Mouse (Mus musculus): ENCODE measurements around the gene Rep15.

Rep15 gene

DNA sequence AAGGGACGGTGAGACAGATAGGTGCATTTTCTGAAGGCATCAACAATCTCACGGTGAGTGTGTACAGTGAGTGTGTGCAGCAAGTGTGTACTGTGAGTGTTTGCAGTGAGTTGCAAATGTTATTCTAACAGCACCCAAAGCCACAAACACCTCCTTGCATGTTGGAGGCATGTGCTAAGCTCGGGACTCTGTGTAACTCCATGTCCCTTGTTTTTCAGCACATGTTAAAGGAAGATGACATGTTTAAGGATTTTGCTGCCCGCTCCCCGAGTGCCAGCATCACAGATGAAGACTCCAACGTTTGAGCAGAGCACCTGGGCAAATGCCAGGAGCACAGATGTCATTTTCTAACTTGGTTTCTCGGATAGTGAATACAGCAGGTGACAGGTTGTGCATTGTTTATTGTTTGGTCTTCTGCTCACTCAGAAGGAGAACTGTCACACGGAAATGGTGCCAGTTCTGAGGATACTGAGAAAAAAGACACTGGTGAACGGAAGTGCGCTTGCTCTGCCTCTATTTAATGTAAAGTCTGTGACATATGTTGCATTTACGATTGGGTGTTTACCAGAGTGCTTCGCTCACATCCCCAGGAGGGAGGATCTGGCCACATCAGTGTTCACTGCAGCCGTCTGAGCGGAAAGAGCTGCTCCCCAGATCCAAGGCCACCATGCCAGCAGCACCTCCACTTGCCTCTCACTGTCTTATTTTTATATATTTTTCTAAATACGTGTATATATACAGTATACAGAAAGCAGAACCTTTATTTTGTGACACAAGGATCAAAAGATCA, 2.1 kb upstream of the Rep15 start:
- no peak for DNase-seq

DNA sequence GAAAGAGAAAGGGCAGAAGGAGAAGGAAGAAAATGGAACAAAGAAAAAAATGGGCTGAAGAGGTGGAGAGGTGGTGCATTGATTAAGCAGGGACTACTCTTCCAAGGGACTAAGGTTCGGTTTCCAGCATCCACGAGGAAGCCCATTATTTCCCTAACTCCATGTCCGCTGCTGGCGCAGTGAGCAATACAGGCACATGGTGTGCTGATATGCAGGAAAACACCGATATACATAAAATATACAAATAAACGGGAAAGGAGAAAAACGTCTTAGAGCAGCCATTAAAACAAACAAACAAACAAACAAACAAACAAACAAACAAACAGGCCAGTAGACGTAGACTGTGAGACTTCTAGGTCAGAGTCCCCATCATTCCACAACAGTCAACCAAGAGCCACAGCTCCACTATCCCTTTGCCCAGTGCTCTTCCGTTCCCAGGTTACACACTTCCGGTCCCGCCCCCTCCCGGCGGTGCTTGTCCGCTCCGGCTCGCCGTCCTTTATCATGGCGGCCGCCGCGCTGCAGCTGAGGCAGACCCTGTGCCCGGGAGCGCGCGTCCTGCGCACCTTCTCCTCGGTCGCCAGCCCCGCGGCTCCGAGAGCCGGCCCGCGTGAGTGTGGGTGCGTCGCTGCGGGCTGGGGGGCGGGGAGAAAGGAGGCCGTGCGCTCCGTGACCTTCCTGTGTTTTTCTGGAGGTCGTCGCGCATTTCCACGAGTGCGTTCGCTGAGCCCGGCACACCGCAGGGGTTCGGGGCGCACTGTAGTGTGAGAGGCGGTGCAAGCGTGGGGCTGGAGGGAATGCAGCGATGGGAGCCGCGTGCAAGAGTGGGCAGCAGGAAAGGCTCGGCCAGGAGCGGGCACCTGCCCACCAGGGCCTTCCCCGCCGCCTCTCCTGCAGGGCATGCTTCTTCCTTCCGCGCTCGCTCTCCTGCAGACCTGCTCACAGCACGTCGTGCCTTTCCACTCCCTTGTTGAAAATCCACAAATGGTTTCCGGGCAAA, 10.2 kb downstream of the Rep15 start, which contains the start of gene Mrps35:
Gene Mrps35, plus strand, starts transcription at position 474 of the 1,000 bp plus-strand sequence.
- peak; percentile 93 for DNase-seq

- no peak for DNase-seq
Observed at GRCm38 (mm10) chr6:147043633-147044032, 11.2 kb downstream of the Rep15 start.

GRCm38 (mm10) chr6:147049239-147049805, 16.9 kb downstream of the Rep15 start:
- no peak for DNase-seq

- DNase-seq, result no peak
Observed at GRCm38 (mm10) chr6:147051666-147052065, 19.3 kb downstream of the Rep15 start.

DNA sequence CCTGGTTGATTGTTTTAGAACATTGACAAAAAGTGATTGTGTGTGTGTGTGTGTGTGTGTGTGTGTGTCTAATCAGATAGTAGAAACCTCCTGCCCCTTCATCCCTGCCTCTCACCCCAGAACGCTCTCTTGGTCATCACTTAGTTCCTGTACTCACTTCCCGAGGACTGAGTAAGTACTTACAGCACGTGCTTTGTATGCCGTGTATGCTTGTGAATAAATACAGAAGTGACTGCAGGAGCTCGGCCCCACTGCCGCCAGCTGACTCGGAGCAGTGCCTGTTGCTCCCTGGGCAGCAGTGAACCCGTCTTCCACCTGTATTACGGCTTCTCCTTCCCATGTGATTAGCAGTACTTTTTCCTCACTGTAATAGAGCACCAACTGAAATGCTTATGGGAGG, 20.1 kb downstream of the Rep15 start:
- no peak for DNase-seq

DNA sequence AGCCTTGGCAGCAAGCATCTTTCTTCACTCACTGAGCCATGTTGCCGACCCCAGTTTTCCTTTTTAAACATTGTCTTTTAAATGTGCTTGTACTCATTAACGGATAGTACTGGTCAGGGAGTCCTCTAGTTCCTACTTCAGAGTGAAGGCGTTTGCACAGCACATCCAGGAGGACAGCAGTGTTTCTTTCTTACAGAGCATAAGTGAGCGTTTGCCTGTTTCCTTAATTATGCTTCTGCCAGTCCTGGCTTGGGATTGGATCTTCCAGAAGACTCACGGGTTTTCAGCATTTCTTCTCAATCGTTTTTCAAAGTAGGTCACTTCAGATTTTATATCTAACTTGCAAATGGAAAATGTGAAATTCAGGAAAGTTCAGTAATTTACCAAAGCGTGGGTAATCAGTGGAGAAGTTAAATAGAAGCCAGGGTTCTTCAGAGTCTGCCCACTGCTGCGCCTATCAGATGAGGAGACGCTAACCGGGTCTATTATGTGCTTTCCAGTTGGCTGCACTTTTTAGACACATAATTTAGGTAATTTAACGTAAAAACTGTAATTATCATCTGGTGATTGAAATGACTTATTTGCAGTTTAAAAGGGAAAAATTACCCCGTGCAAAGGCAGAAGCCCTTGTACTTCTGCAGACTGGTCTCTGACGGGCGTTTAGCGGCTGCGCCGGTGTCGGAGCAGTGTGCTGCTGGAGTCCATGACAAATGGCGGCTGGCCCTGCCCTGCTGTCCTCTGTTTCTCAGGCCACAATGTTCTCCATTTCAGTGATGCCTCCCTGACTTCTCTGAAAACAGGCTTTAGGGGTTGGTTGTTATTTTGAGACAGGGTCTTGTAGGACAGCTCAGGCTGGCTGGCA, 21.6 kb downstream of the Rep15 start:
- DNase-seq, result no peak

- DNase-seq, result no peak
Observed at GRCm38 (mm10) chr6:147055374-147055977, 23.1 kb downstream of the Rep15 start.

GRCm38 (mm10) chr6:147059326-147059725, 26.9 kb downstream of the Rep15 start:
- peak; percentile 30 for DNase-seq

GRCm38 (mm10) chr6:147061630-147062029, 29.2 kb downstream of the Rep15 start:
- DNase-seq, result no peak

GRCm38 (mm10) chr6:147062034-147062433, 29.6 kb downstream of the Rep15 start:
- DNase-seq, result no peak

GRCm38 (mm10) chr6:147062694-147063093, 30.3 kb downstream of the Rep15 start:
- DNase-seq, result no peak

- DNase-seq, result no peak
Observed at GRCm38 (mm10) chr6:147064226-147064943, 32.0 kb downstream of the Rep15 start.

DNA sequence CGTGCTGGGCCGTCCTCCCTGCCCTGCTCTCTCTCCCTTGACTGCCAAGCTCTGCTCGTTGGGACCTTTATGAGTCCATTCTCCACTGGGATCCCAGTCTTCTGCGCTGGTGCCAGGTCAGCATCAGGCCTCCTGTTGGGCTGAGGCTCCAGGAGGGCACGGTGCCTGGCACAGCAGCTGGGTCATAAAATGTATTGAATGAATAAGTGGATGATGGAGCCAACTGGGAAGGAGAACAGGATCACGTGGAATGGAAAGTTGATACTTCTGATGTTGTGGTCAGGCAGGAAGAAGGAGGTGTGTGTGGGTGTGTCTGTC, 32.5 kb downstream of the Rep15 start:
- peak; percentile 38 for DNase-seq

DNA sequence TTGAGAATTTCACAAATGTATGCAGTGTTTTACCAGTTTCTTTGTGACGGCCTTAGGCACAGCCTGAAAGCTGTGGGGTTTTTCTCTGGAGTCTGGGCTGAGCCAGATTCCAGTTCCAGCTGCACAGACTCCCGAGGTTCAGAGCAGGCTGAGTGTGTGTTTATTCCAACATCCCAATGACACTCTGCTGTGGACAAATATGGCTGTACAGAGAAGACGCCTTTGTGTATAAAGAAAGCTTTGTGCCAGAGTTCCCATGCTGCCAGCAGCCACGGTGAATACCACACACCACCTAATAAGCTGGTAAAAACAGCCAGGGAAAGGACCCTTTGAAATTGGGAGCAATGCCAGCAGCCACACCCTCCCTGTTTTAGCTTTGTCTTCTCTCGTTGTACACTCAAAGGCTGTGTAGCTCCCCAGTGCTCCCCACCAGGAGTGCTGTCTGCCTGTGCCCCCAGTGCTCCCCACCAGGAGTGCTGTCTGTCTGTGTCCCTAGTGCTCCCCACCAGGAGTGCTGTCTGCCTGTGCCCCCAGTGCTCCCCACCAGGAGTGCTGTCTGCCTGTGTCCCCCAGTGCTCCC, 43.5 kb downstream of the Rep15 start:
- DNase-seq, result no peak

- no peak for DNase-seq
Observed at GRCm38 (mm10) chr6:147076878-147077277, 44.5 kb downstream of the Rep15 start.

GRCm38 (mm10) chr6:147079919-147080318, 47.5 kb downstream of the Rep15 start:
- DNase-seq, result no peak

All from kidney, postnatal 14 days (tissue).